Mouse (Mus musculus): Measurements from ENCODE around the gene Myrip. TPM values are rescaled to one million over a fixed set of nuclear protein-coding genes. Genes with fewer than 3 reads are reported as not detected.

Myrip gene
- polyA plus RNA-seq, 1 experiment: 1.7 TPM

GRCm38 (mm10) chr9:120403661-120404060, 102.3 kb downstream of the Myrip start:
- no peak overlapping the region for H3K4me3 ChIP-seq (ENCODE audit: low read depth, low read length)
- H3K4me1 ChIP-seq (ENCODE audit: control insufficient read depth, insufficient read depth, insufficient read length, low read length): no peaks in the 10 kb centered on the region
- no peak for TF ChIP-seq POLR2A (IDR thresholded peaks at IDR 0.05; ENCODE audit: low read depth, low read length)
- TF ChIP-seq CTCF (IDR thresholded peaks at IDR 0.05; ENCODE audit: extremely low read depth, insufficient read length, insufficient replicate concordance, low read depth, low read length): no peak
- H3K36me3 ChIP-seq (ENCODE audit: control insufficient read depth, insufficient read depth, low read length): no peaks in the 10 kb centered on the region
- 62% methylated on average over 5 of the region's 5 CpGs for WGBS
- H3K27ac ChIP-seq (ENCODE audit: insufficient read depth, low read depth, low read length): no peak overlapping the region
- H3K27me3 ChIP-seq (ENCODE audit: control insufficient read depth, insufficient read depth, low read length): no peaks in the 10 kb centered on the region

- Histone ChIP-seq H3K36me3 (ENCODE audit: control insufficient read depth, insufficient read depth, low read length) (no peaks in the 10 kb centered on the region), H3K4me1 (ENCODE audit: control insufficient read depth, insufficient read depth, insufficient read length, low read length) (no peaks in the 10 kb centered on the region), H3K27me3 (ENCODE audit: control insufficient read depth, insufficient read depth, low read length) (no peaks in the 10 kb centered on the region), H3K4me3 (ENCODE audit: low read depth, low read length) (no peak overlapping the region), H3K27ac (ENCODE audit: insufficient read depth, low read depth, low read length) (no peak overlapping the region)
- TF ChIP-seq POLR2A (IDR thresholded peaks at IDR 0.05; ENCODE audit: low read depth, low read length) (no peak), CTCF (IDR thresholded peaks at IDR 0.05; ENCODE audit: extremely low read depth, insufficient read length, insufficient replicate concordance, low read depth, low read length) (no peak)
- WGBS: 81% methylated on average over 17 of the region's 17 CpGs
Observed at GRCm38 (mm10) chr9:120409663-120410181, 108.4 kb downstream of the Myrip start.

GRCm38 (mm10) chr9:120410421-120410820, 109.1 kb downstream of the Myrip start:
- H3K27me3 ChIP-seq (ENCODE audit: control insufficient read depth, insufficient read depth, low read length): no peaks in the 10 kb centered on the region
- 16% methylated on average over 5 of the region's 5 CpGs for WGBS
- no peaks in the 10 kb centered on the region for H3K4me1 ChIP-seq (ENCODE audit: control insufficient read depth, insufficient read depth, insufficient read length, low read length)
- no peak overlapping the region for H3K27ac ChIP-seq (ENCODE audit: insufficient read depth, low read depth, low read length)
- no peaks in the 10 kb centered on the region for H3K36me3 ChIP-seq (ENCODE audit: control insufficient read depth, insufficient read depth, low read length)
- TF ChIP-seq POLR2A (IDR thresholded peaks at IDR 0.05; ENCODE audit: low read depth, low read length): no peak
- peak; percentile 71; the same call in 1 of the 2 replicates for TF ChIP-seq CTCF (IDR thresholded peaks at IDR 0.05; ENCODE audit: extremely low read depth, insufficient read length, insufficient replicate concordance, low read depth, low read length)
- H3K4me3 ChIP-seq (ENCODE audit: low read depth, low read length): no peak overlapping the region

GRCm38 (mm10) chr9:120415504-120415903, 114.2 kb downstream of the Myrip start:
- WGBS: under 1% methylated on average over 5 of the region's 7 CpGs
- Histone ChIP-seq H3K27ac (ENCODE audit: insufficient read depth, low read depth, low read length) (no peak overlapping the region), H3K4me3 (ENCODE audit: low read depth, low read length) (no peak overlapping the region), H3K4me1 (ENCODE audit: control insufficient read depth, insufficient read depth, insufficient read length, low read length) (no peaks in the 10 kb centered on the region), H3K36me3 (ENCODE audit: control insufficient read depth, insufficient read depth, low read length) (no peaks in the 10 kb centered on the region), H3K27me3 (ENCODE audit: control insufficient read depth, insufficient read depth, low read length) (no peaks in the 10 kb centered on the region)
- no peak for TF ChIP-seq POLR2A (IDR thresholded peaks at IDR 0.05; ENCODE audit: low read depth, low read length)
- TF ChIP-seq CTCF (IDR thresholded peaks at IDR 0.05; ENCODE audit: extremely low read depth, insufficient read length, insufficient replicate concordance, low read depth, low read length): peak; percentile 58; the same call in 1 of the 2 replicates

GRCm38 (mm10) chr9:120416151-120416550, 114.8 kb downstream of the Myrip start:
- H3K4me3 ChIP-seq (ENCODE audit: low read depth, low read length): no peak overlapping the region
- no peak overlapping the region for H3K27ac ChIP-seq (ENCODE audit: insufficient read depth, low read depth, low read length)
- no peaks in the 10 kb centered on the region for H3K36me3 ChIP-seq (ENCODE audit: control insufficient read depth, insufficient read depth, low read length)
- TF ChIP-seq POLR2A (IDR thresholded peaks at IDR 0.05; ENCODE audit: low read depth, low read length) (no peak), CTCF (IDR thresholded peaks at IDR 0.05; ENCODE audit: extremely low read depth, insufficient read length, insufficient replicate concordance, low read depth, low read length) (no peak)
- no peaks in the 10 kb centered on the region for H3K4me1 ChIP-seq (ENCODE audit: control insufficient read depth, insufficient read depth, insufficient read length, low read length)
- 73% methylated on average over 5 of the region's 5 CpGs for WGBS
- H3K27me3 ChIP-seq (ENCODE audit: control insufficient read depth, insufficient read depth, low read length): no peaks in the 10 kb centered on the region

- H3K4me1 ChIP-seq (ENCODE audit: control insufficient read depth, insufficient read depth, insufficient read length, low read length): no peaks in the 10 kb centered on the region
- no peak overlapping the region for H3K4me3 ChIP-seq (ENCODE audit: low read depth, low read length)
- no peak overlapping the region for H3K27ac ChIP-seq (ENCODE audit: insufficient read depth, low read depth, low read length)
- no peaks in the 10 kb centered on the region for H3K36me3 ChIP-seq (ENCODE audit: control insufficient read depth, insufficient read depth, low read length)
- 83% methylated on average over 5 of the region's 5 CpGs for WGBS
- no peaks in the 10 kb centered on the region for H3K27me3 ChIP-seq (ENCODE audit: control insufficient read depth, insufficient read depth, low read length)
- TF ChIP-seq POLR2A (IDR thresholded peaks at IDR 0.05; ENCODE audit: low read depth, low read length): no peak
- no peak for TF ChIP-seq CTCF (IDR thresholded peaks at IDR 0.05; ENCODE audit: extremely low read depth, insufficient read length, insufficient replicate concordance, low read depth, low read length)
Observed at GRCm38 (mm10) chr9:120416729-120417128, 115.4 kb downstream of the Myrip start.

- Histone ChIP-seq H3K27ac (ENCODE audit: insufficient read depth, low read depth, low read length) (no peak overlapping the region), H3K4me3 (ENCODE audit: low read depth, low read length) (no peak overlapping the region), H3K4me1 (ENCODE audit: control insufficient read depth, insufficient read depth, insufficient read length, low read length) (no peaks in the 10 kb centered on the region), H3K27me3 (ENCODE audit: control insufficient read depth, insufficient read depth, low read length) (no peaks in the 10 kb centered on the region), H3K36me3 (ENCODE audit: control insufficient read depth, insufficient read depth, low read length) (no peaks in the 10 kb centered on the region)
- 77% methylated on average over 7 of the region's 7 CpGs for WGBS
- no peak for TF ChIP-seq CTCF (IDR thresholded peaks at IDR 0.05; ENCODE audit: extremely low read depth, insufficient read length, insufficient replicate concordance, low read depth, low read length)
- TF ChIP-seq POLR2A (IDR thresholded peaks at IDR 0.05; ENCODE audit: low read depth, low read length): no peak
Observed at GRCm38 (mm10) chr9:120418582-120418981, 117.3 kb downstream of the Myrip start.
